Mouse (Mus musculus): ENCODE measurements around the gene Ugt2b1.

DNA sequence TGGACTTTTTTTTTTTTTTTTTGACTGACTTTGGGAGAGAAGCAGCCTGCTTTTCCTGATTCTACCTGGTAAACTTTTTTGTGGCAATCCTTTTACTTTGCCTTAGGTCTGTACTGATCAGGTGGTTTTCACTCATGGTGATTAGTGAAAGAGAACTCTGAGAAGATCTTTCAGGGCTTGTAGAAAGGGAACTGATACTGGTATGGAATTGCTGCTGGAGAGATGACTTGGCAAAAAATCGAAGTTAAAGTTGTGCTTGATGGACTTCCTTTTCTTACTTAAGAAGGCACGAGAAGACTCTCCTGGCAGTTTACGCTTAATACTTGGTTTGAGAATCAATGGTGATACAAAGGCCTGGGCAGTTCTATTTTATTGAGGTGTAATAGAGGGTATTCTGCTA is 34.2 kb upstream of the Ugt2b1 start:
- TF ChIP-seq CTCF (IDR thresholded peaks at IDR 0.05; ENCODE audit: insufficient read depth, low read length) = no peak
- TF ChIP-seq POLR2A (IDR thresholded peaks at IDR 0.05; ENCODE audit: borderline replicate concordance, extremely low read depth, low read depth, low read length) = no peak

All from lung, adult 2 months (tissue).